Mouse (Mus musculus) kidney, adult 9 months (tissue): Measurements from ENCODE around the gene Akip1.

Experiments used
- DNase-seq: peaks from one replicate; pipeline ENCODE4 v3.0.0; 2022

Akip1 gene

DNA sequence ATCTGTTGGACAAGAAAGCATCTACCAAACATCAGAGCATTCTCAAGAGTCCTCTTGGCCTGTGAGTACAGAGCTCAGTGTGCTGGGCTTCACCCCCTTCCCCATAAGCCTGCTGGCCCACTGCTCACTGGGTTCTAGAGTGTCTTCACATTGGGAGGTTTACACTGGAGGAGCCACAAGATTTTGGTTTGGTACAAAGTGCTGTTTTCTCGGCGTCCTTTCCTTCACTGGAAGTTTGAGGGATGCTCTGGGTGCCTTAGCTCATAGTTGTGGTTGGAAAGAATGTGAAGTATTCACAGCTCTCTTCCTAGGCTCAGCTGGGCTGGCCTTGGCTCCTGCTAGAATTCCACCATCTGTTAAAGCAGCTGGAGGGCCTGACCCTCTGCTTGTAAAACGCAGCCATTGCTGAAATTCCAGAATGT is 5.5 kb downstream of the Akip1 start:
- DNase-seq = peak; percentile 56

DNA sequence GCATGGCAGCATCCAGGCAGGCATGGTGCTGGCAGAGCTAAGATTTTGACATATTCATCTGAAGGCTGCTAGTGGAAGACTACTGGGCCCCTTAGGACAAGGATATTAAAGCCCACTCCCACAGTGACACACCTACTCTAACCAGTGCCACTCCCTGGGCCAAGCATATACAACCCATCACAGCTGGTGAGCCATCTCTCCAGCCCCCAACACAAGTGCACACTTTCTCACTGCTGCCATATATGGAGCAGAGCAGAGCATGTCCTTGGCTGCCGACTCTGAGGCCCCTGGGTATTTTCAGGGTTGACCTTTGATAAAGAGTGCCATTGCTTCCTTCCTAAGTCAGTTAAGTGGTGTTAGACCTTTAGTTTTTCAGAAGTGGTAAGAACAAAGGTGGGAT is 6.6 kb downstream of the Akip1 start:
- DNase-seq = no peak

DNA sequence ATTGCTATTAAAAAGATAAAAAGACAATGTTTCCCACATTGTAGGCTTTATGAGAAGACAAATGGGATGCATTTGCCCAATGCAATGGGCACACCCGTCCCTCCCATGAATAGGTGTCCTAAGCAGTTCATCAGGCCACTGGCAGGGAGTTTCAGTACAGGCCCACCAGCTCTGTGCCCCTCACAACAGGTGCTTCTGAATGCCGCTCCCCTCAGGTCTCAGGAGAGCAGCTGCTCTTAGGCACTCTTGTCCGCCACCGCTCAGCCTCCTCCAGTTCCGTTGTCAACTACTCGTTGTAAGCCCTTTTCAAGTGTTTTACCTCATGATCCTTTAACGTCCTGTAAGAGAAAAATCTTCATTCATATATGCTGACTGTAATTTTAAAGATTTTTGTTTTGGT is 8.7 kb downstream of the Akip1 start:
- no peak for DNase-seq

DNA sequence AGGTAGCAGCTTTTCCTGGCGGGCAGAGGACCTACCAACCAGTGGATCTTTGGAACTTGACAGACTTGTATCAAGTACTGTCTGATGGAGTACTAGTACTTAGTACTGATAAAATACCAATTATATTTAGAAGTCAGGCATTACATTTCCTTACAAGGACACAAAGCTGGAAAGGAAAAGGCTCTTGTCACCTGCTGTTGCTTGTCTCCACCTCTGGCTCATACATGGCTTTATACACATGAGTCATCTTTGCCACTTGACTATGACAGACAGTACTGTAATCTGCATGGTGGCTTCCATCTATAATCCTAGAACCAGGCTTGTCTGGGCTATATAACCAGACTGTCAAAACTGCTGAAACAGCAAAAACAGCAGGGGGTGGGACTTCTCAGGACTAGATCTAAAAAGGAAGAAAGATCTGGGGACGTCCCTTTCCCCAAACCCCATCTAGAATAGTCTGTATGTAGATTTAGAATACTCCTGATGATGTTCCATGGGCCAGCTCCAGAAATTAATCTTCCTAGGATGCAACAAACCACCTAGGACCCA is 10.0 kb downstream of the Akip1 start:
- DNase-seq = no peak

DNA sequence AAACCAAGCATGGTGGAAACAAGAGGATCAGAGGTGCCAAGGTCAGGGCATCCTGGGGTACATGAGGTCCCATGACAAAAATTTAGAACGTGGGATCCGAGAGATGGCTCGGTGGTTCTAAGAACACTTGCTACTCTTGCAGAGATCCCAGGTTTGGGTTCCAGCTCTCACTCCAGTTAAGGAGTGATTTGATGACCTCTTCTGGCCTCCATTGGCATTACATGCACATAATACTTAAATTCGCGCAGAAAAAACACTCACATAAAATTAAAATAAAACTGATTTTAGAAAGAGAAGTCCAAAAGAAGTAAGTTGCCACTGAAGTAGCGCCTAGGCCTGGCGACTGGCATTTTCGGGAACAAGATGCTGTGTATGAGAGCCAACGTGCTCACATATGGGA is 15.8 kb downstream of the Akip1 start:
- DNase-seq = peak; percentile 38

DNA sequence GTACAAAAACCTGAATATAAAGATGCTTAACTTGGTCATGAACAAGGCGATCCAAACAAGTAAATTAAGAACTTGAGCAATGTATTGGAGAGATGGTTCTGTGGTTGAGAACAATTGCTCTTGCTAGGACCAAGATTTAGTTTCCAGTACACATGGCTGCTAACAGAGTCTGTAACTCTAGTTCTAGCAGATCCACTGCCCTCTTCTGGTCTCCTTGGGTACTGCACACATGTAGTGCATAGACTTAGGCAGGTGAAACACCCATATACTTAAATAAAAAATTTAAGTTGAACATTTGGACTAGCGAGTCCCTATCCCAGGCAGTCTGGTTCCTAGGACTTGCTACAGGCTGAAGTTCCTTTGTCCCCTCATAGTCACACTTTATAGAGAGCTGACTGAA is 19.1 kb downstream of the Akip1 start:
- DNase-seq = no peak

DNA sequence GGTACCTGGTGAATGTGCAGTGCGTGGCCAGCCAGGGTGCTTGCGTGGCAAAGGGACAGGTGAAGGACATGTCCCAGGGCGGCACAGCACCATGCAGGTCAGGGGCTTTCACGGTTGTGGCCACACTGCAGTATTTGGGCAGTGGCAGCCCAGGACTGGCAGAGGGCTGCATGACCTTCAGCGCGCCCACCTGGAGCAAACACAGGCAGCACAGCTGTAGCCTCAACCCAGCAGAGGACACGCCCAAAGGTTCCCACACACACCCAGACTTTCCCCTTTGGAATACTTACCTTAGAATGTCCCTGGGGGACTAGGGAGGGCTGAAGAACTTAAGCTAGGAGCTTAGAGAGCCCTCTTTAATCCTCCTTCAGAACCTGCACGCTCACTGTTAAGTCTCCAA is 19.6 kb downstream of the Akip1 start:
- no peak for DNase-seq

DNA sequence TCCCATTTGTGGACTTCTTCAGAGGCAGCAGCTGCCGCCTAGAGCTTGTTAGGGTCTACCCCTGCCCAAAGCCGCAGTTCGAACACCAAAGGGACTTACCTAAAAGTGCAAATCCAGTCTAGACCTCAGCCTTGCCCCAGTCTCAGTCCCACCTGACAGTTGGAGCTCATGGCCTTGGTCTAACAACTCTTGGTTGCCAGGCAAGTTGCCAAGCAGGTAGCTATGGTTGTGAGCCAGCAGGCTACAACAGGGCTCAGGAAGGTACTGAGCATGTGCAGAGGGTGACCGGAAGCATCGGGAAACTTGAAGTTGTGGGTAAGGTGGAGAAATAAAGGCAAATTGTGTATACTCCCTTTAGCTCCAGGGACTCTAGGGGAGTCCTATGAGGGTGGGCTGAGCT is 20.2 kb downstream of the Akip1 start, which contains the start of gene BC051019:
Gene BC051019, minus strand, starts transcription at position 154 of the 400 bp plus-strand sequence.
- no peak for DNase-seq

DNA sequence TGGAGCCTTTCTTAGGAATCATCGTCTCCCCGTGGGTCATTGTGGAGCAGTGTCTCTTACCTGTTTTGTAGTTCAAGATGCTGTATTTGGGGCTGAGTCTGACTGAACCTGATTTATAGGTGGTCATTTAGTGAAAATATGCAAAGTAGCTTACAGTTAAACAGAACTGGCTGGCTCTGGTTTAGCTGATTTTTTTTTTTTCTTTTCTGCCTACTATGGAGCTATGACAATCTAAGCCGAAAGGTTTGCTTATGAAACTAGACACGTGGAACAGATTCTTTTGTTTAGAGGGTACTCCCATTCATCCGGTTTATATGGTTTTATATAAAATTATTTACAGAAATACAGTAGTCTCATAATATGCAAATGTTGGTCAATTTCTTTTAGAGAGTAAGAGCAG is 28.1 kb downstream of the Akip1 start, which contains the start of gene Ascl3:
Gene Ascl3, minus strand, starts transcription at position 101 of the 400 bp plus-strand sequence.
- no peak for DNase-seq

DNA sequence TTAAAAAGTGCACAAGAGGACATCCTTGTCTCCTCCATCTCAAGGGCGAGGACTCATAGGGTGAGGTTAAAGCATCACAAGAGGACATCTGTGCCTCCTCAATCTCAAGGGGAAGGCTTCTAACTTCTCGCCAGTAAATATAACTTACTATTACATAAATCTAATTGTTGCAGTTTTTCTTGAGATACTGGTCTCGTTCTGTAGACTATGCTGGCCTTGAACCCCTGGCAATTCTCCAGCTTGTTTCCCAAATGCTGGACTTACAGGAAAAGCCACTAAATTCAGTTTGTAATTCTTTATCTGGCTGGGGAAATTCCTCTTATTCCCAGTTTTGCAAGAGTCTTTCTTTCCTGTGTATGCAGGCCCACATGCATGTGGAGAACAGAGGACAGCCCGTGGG is 31.3 kb downstream of the Akip1 start:
- peak; percentile 40 for DNase-seq

DNA sequence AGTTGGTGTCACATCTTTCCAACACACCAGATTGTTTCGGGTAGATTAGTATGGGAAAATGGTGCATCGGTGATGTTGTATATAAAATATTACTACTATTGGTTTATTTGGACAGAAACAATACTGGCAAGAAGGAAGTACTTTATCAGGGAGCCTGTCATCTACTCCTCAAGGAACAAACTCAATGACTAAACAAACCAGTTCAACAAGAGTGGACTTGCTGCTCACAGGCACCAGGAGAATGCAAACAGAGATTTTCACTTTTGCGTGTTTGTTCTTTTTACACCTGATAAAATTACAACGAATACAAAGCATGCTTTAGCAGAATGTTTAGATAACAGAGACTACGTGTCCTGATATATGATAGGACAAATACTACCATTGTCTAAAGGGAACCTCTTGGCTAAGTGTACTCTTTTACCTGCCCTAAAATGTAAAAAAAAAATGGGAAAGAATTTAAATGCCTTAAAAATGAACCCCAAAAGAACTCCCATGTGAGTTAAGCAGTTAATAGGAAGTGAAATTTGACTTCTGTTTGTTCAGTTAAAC is 36.4 kb downstream of the Akip1 start:
- no peak for DNase-seq

DNA sequence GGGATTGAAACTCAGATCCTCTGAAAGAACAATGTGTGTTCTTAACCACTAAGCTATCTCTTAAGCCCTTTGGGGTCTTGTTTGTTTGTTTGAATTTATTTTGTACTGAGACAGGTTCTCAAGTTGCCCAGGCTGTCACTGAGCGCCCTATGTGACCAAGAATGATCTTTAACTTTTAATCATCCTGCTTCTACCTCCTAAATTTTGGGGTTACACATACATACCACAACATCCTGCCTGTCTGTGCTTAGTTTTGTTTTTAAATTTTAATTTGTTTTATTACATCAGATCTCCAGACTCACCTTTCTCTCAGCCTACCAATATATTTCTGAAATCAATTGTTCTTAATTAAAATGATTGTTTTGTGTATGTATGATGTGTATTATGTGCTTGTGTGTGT is 37.6 kb downstream of the Akip1 start:
- DNase-seq = no peak

DNA sequence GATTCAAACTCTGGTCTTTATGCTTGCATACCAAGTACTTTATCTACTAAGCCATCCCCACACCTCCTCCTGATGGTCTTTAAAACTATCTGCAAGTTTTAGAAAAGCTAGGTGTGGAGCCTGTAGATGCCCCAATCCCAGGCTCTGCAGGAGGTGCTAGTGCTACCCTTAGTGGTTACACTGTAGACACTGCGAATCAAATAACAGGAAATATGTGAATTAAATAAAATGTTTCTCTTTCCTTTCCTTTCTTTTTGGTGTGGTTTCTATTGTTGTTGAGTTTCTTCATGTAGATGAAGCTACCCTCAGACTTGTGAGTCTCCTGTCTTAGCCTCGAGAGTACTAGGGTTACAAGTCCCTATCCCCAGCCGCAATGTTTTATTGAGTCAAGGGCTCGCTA is 38.2 kb downstream of the Akip1 start:
- no peak for DNase-seq

DNA sequence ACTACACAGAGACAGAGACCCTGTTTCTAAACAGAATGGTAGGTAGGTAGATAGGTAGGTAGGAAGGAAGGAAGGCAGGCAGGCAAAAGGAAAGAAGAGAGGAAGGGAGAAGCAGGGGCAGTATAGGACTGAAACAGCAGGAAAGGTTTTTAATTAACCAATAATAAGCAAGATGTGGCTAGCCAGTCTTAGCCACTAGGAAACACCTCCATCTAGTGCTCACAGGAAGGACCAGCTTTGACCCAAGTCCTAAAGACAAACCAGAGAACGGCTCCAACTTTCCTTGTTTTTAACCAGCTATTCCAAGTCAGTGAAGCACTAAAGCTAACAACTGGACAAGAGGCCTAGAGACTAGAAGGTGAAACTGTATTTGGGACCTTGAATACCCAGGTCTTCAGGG is 44.3 kb downstream of the Akip1 start:
- DNase-seq = peak; percentile 35

DNA sequence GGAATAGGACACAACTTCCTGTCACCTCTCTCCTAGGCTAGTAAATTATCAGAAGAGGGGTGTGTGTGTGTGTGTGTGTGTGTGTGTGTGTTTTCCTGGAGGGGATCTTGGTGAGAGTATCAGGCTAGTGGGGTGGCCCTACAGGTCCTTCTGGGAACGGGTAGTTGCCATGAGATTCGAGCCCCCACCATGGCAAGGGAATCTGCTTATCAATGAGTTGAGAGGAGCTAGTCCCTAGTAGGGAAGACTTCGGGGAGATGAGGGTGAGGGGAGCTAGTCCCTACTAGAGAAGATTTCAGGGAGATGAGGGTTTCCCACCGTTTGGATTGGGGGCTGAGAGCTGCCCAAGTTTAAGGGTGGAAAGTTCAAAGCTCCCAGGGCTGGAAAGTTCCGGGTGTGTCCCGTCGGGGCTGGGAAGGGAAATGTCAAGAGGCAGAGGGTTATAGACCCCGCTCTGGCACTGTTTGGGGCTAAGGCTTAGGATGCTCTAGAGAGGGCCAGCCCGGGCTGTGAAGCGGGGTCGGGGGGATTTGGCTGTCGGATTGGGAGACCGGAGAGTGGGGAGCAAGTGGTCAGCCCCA is 48.0 kb downstream of the Akip1 start:
- peak; percentile 20 for DNase-seq

DNA sequence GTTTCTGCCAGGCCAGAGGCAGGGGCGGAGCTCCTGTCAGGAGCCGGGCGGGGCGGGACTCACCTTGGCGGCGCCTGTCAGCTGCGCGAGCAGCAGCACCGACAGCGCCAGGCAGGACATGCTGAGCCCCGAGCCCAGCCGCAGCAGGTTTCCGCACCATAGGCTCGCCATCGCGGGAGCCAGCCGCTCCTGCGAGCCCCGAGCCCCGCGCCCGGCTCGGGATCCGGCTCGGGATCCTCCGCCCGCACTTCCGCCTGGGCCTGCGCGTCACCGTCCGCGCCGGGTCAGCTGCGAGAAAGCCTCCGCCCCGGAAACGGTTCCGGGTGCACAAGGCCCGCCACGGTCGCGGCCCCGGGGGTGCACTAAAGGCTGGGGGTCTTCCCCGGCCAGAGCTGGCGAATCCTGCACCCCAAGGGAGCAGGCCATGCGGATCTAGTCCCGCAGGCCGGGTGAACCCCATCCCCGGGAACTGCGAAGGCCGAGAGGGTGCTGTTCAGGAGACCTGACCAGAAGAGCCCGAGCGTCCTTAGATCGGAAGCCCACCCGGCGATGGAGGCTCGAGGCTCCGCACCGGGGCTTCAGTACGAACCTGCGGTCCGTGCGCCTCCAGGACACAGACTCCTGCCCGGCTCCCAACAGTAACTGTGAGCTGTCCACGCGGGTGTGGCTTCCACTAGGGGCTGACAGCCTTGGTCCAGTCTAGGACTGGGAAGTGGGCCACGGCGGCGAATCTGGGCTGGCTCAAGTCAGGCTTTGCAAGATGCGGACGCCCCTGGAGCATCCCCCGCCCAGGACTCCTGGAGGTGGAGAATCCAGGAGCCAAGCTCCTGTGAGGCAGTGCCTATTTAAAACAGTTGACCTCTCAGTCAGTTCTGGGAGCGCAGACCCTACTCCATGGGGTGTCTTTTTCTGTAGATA is 48.8 kb downstream of the Akip1 start, which contains the start of gene Tmem9b:
Gene Tmem9b, minus strand, starts transcription at position 868 of the 918 bp plus-strand sequence.
- peak; percentile 82 for DNase-seq

DNA sequence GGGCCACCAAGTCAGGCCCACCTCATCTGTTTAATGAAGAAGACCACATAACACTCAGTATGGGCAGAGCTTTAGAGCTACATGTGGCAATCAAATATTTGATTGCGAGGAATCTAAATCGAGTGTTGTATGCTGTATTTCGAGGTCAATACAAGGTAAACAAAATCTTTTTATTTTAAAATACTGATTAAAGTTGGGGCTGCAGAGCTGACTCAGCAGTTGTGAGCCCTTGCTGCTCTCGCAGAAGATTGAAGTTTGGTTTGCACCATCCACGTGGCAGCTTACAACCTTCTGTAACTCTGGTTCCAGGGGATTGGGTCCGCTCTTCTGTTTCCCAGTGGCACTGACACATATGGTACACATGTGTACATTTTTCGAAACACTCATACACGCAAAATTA is 50.5 kb downstream of the Akip1 start:
- DNase-seq = no peak

DNA sequence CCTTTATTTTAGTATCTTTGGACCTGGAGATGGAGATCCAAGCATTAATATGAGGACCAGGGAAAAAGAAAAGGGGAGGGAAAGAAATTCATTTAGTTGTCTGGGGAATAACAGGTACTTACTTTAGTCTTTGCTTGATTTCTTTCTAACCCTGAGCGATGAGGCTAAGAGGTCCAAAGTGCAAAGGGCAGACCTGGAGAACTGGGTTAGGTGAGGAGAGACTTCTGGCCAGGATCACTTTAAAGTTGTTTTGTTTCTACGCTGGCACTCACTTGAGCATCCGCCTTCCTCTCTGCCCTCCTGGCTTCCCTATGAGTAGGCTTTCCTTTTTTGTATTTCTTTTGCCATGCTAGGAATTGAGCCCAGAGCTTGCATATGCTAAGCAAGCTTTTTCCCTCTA is 52.8 kb downstream of the Akip1 start:
- peak; percentile 81 for DNase-seq
